Mouse (Mus musculus) kidney, postnatal 10 days (tissue): ENCODE data around the gene Wwox.
A peak's percentile ranks its signal among the peaks of the same experiment; 100 is the strongest.

Source experiments
- DNase-seq: peaks from one replicate; pipeline ENCODE4 v3.0.0; 2021; ENCODE audit warnings: mixed read lengths

Wwox gene

GRCm38 (mm10) chr8:114923629-114924028 is 484.2 kb downstream of the Wwox start:
- no peak for DNase-seq

- peak; percentile 38 for DNase-seq
These were observed 488.0 kb downstream of the Wwox start for GRCm38 (mm10) chr8:114927412-114927811.

DNA sequence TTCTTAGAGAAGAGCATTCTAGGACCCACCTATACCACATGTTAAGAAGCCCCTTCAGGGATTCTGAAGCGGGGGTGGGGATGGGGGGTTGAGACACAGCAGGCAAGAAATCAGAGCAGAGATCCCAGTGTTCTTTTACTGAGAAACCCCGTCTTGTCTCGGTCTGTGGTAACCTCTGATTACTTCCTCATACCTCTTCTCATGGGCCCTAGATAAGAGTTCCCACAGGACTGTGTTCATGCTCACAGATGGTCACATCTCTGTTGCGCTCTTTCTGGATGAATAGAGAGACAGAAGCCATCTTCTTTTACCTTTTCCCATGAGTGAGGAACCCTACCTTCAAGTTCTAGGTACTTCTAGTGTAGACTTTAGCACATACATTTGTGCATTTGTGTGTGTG is 488.5 kb downstream of the Wwox start:
- DNase-seq = no peak

- no peak for DNase-seq
These were observed 490.1 kb downstream of the Wwox start for GRCm38 (mm10) chr8:114929597-114929996.

GRCm38 (mm10) chr8:114932071-114932630 is 492.7 kb downstream of the Wwox start:
- DNase-seq = no peak

- no peak for DNase-seq
These were observed 493.8 kb downstream of the Wwox start for GRCm38 (mm10) chr8:114933248-114933647.

GRCm38 (mm10) chr8:114936887-114937286 is 497.4 kb downstream of the Wwox start:
- no peak for DNase-seq

GRCm38 (mm10) chr8:114939338-114939737 is 499.9 kb downstream of the Wwox start:
- DNase-seq = no peak

GRCm38 (mm10) chr8:114941096-114941495 is 501.6 kb downstream of the Wwox start:
- no peak for DNase-seq

DNA sequence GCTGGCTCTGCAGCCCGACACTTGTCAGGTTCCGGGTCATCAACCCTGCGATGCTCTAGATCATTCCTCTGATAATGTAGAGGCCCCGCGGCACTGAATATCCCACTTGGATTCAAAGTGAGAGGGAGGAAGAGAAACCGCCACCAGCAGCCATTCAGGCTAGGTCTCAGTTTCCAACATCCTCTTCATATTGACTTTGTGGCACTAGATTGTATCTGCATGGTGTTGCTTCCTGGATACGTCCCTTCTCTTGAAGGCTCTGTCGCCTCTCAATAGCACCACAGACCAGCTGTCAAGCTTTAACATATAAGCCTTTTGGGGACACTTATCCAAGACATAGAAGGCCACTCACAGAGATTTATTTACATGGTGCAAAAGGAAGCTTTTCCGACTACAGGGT is 502.2 kb downstream of the Wwox start:
- no peak for DNase-seq

GRCm38 (mm10) chr8:114947921-114948320 is 508.5 kb downstream of the Wwox start:
- DNase-seq = no peak

- DNase-seq = peak; percentile 29
These were observed 517.1 kb downstream of the Wwox start for GRCm38 (mm10) chr8:114956377-114957168.

DNA sequence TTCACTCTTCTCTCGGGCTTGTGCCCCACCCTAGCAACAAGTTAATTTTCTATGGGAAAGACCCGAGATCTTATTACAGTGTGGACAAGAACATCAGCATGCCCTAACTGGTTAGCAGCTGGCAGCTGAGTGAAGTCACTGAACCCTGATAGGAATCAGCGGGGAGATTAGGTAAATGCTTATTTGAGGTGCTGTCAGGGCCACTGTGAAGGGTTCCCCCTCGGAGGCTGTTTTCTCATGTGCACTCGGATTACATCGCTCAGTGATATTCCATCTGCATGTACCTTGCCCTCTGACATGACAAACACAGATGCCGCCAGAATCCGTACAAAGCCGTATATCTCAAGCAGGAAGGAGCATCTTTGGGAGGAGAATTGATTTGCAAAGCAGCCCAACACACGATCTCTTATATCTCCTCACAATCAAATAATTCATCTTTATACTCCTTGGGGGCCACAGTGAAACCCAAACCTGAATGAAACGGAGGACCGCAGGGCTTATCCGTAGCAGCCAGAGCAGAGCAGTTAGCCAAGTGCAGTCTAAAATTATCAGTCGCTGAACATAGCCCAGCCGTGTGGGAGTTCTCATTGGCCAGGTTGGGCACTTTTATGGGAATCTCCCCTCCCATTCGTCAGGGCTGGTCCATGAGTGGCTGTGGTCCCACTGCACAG is 519.1 kb downstream of the Wwox start:
- DNase-seq = no peak

DNA sequence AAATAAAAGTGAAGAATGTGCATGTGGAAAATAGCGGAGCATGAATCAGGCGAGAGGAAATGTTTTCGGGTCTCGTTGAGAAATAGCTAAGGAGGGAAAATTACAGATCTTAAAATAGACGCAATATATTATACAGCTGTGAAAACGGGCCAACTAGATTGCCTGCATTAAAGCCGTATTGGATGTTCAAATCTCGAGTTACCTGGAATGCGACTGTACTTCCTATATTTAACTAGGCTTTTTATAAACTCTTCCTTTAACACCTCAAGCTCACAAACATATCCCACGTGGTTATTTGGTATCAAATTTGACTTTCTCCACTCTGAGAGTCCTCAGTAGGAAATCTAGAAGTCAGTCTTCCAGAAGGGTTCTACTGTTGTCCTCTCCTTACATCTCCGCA is 520.0 kb downstream of the Wwox start:
- no peak for DNase-seq

- DNase-seq = no peak
These were observed 523.0 kb downstream of the Wwox start for GRCm38 (mm10) chr8:114962494-114962893.

DNA sequence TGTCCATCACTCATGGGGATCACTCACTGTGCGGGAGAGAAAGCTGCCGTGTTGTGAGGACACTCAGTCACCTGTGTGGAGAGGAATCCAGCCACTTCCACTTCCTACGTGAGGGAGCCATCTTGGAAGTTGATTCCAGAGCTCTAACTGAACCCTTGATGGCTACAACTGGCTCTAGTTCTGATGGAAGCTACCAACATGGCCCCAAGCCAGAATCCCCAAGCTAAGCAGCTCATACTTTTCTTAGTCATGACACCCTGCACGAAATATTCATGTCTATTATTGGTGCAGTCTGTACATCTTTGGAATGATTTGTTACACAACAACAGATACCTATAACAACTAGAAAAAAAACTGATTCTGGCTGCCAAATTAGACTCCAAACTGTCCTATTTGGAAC is 523.8 kb downstream of the Wwox start:
- no peak for DNase-seq

GRCm38 (mm10) chr8:114964206-114964605 is 524.8 kb downstream of the Wwox start:
- no peak for DNase-seq

- no peak for DNase-seq
These were observed 529.4 kb downstream of the Wwox start for GRCm38 (mm10) chr8:114968842-114969241.

DNA sequence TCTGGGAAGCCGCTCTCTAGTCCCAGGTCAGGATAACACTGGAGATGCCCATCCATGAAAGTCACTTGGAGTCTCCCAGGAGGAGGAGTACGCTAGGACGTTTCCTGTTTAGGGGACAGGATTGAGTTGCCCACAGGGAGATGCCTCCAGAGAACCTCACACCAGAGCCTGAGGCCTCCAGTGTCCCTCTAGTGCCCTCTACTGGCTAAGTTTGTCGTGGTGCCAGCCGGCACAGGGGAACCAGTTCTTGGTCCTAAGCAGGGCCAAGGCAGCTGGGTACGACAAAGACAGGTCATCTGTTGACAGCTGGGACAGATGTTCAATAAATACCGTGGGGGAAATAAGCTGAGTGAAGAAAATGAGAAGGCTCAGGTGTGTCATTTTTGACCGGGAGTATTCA is 531.9 kb downstream of the Wwox start:
- peak; percentile 85 for DNase-seq

- DNase-seq = no peak
These were observed 533.6 kb downstream of the Wwox start for GRCm38 (mm10) chr8:114973002-114973461.

DNA sequence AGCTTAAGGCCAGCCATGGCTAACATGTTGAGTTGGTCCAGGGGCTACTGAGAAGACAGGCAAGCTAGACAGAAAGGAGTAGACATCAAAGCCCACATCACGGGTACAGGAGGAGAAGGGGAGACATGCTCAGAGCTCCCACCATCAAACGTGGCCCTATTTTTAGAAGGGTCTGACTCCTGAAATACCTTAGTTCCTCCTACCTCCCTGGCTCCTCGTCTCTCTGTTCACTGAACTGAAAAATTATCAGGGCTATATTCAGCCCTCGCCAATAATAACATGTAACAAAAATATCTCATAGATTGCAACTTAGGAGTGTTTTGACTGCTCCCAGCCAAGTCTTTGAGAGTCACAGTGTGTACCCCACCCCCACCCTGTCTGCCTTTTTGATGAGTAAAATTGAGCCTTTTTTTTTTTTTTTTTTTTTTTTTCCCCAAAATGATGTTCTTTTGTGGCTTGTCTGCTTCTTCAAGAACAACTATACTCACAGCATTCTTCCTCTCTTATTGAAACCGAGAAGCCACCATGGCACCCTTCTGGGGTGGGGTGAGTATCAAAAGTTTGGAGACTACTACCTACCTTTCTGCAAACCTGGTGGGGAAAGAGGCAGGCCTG is 535.0 kb downstream of the Wwox start:
- no peak for DNase-seq

- DNase-seq = no peak
These were observed 538.3 kb downstream of the Wwox start for GRCm38 (mm10) chr8:114977746-114978145.

DNA sequence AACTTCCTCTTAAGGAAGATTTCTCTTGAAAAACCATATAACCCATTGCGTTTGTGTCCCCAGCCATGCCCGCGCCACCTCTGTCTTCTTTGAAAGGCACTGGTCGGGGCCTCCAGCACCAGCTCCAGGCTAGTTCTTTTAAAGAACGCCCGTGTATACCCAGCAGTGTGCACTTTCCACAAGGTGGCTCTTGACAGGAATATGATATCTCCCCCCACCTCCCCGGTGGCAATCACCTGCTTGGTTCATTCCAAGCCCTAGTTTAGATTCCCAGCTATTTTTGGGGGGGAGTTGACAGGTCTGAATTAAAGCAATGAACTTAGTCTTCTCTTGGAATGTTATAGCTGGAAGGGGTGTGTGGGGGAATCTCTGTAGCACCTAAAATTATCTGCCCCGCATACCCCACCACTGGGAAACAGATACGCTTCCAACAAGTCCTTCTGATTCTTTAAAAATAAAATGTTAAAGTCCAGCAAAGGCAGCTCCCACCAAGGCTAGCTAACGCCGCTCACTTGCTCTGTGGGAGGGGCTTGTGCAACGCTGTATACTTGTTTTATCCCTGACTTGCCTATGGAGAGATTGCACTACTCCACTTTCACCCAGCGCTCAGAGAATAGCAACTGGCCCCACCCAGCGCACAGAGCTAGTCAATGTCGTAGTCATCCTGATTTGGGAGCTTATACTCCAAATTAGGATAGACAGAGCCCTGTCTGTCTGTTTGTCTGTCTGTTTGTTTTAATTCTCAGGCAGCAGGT is 538.9 kb downstream of the Wwox start:
- no peak for DNase-seq
